In the genomic region with DNA sequence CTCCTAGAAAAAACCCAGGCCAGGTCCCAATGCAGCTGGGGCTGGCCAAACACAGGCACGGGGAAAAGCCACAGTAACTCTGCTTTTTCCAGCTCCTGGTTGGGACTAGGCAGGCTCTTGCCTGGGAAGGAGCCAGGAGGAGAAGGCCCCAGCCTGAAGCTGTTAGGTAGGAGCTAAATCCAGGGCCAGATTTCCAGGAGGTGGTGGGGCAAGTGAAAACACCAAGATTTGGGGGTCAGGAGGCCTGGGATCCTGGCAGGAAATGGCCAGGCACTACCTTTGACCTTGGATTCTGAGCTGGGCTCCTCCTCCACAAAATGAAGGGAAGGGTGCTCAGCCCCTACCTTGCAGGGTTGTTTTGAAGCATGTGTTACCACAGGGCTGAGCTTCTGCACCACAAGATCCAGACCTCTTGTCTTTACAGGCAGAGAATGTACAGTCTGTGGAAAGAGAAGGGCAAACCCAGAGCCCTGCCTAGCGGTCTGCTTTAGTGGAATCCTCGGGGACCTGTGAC, we compare ENCODE assay signal across 8 mouse cellular contexts. TPM values are rescaled to one million over a fixed set of nuclear protein-coding genes. Genes with fewer than 3 reads are reported as not detected.
A peak's percentile ranks its signal among the peaks of the same experiment; 100 is the strongest.
DNase-seq lines count a peak whose midpoint lies in the region; ATAC-seq and TF ChIP-seq lines count a peak whose summit lies in the region.

Odf3l1 (minus strand) TSS at position 464 of the 514 bp plus-strand sequence.

- no peak for TF ChIP-seq CTCF in cortical plate, adult 2 months (IDR thresholded peaks at IDR 0.05; ENCODE audit: extremely low read depth, insufficient read depth, low read length)

- H3K4me2 ChIP-seq in hindbrain, embryonic 13.5 days: peak within 1 kb of the TSS; percentile 47
- H3K4me2 ChIP-seq in liver, embryonic 13.5 days: peak within 1 kb of the TSS; percentile 45

- ATAC-seq in hindbrain, embryonic 13.5 days (ENCODE audit: low FRiP score): no peak
- ATAC-seq in liver, embryonic 13.5 days (ENCODE audit: low read depth): no peak
- ATAC-seq in granulocyte monocyte progenitor cell, adult 5-6 weeks (replicated peaks; ENCODE audit: poor library complexity, severe bottlenecking): no peak
- no peak for ATAC-seq in activated CD4-positive, CD25-positive, alpha-beta regulatory T cell, adult 4 months

- no peaks in the 10 kb centered on the region for H3K36me3 ChIP-seq in hindbrain, embryonic 13.5 days
- H3K36me3 ChIP-seq in liver, embryonic 13.5 days: no peaks in the 10 kb centered on the region

- peak within 1 kb of the TSS; percentile 21 for H3K4me3 ChIP-seq in cortical plate, adult 2 months (ENCODE audit: insufficient read depth, low read length)
- H3K4me3 ChIP-seq in hindbrain, embryonic 13.5 days: peak within 1 kb of the TSS; percentile 26
- H3K4me3 ChIP-seq in liver, embryonic 13.5 days (replicated peaks): peak within 1 kb of the TSS; percentile 30

- H3K27me3 ChIP-seq in hindbrain, embryonic 13.5 days: peaks cover 40% of the 10 kb centered on the region
- peaks cover 39% of the 10 kb centered on the region for H3K27me3 ChIP-seq in liver, embryonic 13.5 days

- TF ChIP-seq POLR2A in cortical plate, adult 2 months (IDR thresholded peaks at IDR 0.05; ENCODE audit: extremely low read depth, insufficient read depth, low read length): no peak

- WGBS in hindbrain, embryonic 13.5 days: 27% methylated on average over 3 of the region's 3 CpGs
- 15% methylated on average over 3 of the region's 3 CpGs for WGBS in liver, embryonic 13.5 days (ENCODE audit: insufficient replicate concordance)

- H3K9ac ChIP-seq in hindbrain, embryonic 13.5 days: peak within 1 kb of the TSS; percentile 49
- H3K9ac ChIP-seq in liver, embryonic 13.5 days: no peak within 1 kb of the TSS

- DNase-seq in adrenal gland, postnatal 25 days: peak; percentile 18
- DNase-seq in adrenal gland, adult 2 months: no peak
- no peak for DNase-seq in liver, embryonic 13.5 days
- DNase-seq in retina, embryonic 14.5 days (ENCODE audit: low spot score): no peak

- no peaks in the 10 kb centered on the region for H3K9me3 ChIP-seq in hindbrain, embryonic 13.5 days
- no peaks in the 10 kb centered on the region for H3K9me3 ChIP-seq in liver, embryonic 13.5 days (replicated peaks)

- no peak within 1 kb of the TSS for H3K27ac ChIP-seq in cortical plate, adult 2 months (ENCODE audit: insufficient read depth, low read length)
- H3K27ac ChIP-seq in hindbrain, embryonic 13.5 days: no peak within 1 kb of the TSS
- H3K27ac ChIP-seq in liver, embryonic 13.5 days: no peak within 1 kb of the TSS

- peaks cover 1% of the 10 kb centered on the region; the same call in 1 of the 2 replicates for H3K4me1 ChIP-seq in cortical plate, adult 2 months (ENCODE audit: control insufficient read depth, insufficient read depth, low read length)
- peaks cover 34% of the 10 kb centered on the region for H3K4me1 ChIP-seq in hindbrain, embryonic 13.5 days (replicated peaks)
- 0 out of 2 replicates have a peak, but pooled peaks cover 13% of the 10 kb centered on the region for H3K4me1 ChIP-seq in liver, embryonic 13.5 days (replicated peaks)

RNA-seq across cellular contexts. Expression of gene Odf3l1, which starts in this region (rescaled TPM):
- total RNA-seq in adrenal gland, postnatal 25 days (2021): 1.6 and 1.8 TPM in 2 replicates
- 1 to 10 TPM; 1.5 to 1.7 TPM for total RNA-seq in adrenal gland, adult 2 months (2021)
- 7.4 and 7.6 TPM in 2 replicates for polyA plus RNA-seq in adrenal gland, adult 2 months (2012; rRNA removed)
- polyA plus RNA-seq in cortical plate, adult 2 months (2012; rRNA removed): 0.11 and 0.38 TPM in 2 replicates
- 0.18 TPM in 1 of 2 replicates, not detected in the other for polyA plus RNA-seq in hindbrain, embryonic 13.5 days (2015; fragmentation: Nextera tagmentation; extraction: Ambion mirVana)
- polyA plus RNA-seq in liver, embryonic 13.5 days (2015; fragmentation: Nextera tagmentation; extraction: Ambion mirVana): not detected in 2 replicates
- not detected in 2 replicates for total RNA-seq in granulocyte monocyte progenitor cell, adult 5-6 weeks (2014; fragmentation: Nextera tagmentation)
- total RNA-seq in granulocyte monocyte progenitor cell, adult 5-6 weeks (2017): not detected in 2 replicates
- not detected for polyA plus RNA-seq in activated CD4-positive, CD25-positive, alpha-beta regulatory T cell, adult 4 months (2017; shearing (Covaris generic))
